9 mouse cellular contexts compared by ENCODE assay signal in genomic region chr8:69584611-69585202, GRCm38 (mm10). TPM values are rescaled to one million over a fixed set of nuclear protein-coding genes. Genes with fewer than 3 reads are reported as not detected.
DNase-seq lines count a peak whose midpoint lies in the region; ATAC-seq and TF ChIP-seq lines count a peak whose summit lies in the region.
"Had no signal": no experiment of that assay in that cellular context is flagged by ENCODE, and none has a peak within 500 bp of the region (broad histone marks: within the 10 kb centered on the region; RNA-seq: fewer than 3 reads in every experiment).

No protein-coding gene starts in this region.

- H3K27me3 ChIP-seq in midbrain, embryonic 16.5 days (ENCODE audit: control insufficient read depth, insufficient read depth, low read depth, low read length): no peaks in the 10 kb centered on the region
- H3K27me3 ChIP-seq: Patski had no signal

- H3K4me2 ChIP-seq in midbrain, embryonic 16.5 days (ENCODE audit: low read length): peak overlapping the region; percentile 73

- no peaks in the 10 kb centered on the region for H3K9me3 ChIP-seq in midbrain, embryonic 16.5 days (replicated peaks; ENCODE audit: control insufficient read depth, low read length, poor library complexity, severe bottlenecking)

- 0 out of 2 replicates have a peak overlapping the region, but pooled peaks have one; percentile 19 for H3K27ac ChIP-seq in cortical plate, adult 2 months (ENCODE audit: insufficient read depth, low read length)
- H3K27ac ChIP-seq in midbrain, embryonic 16.5 days (ENCODE audit: low read length): peak overlapping the region; percentile 59

- under 1% methylated on average over 54 of the region's 54 CpGs for WGBS in midbrain, embryonic 16.5 days

- peak overlapping the region; percentile 51 for H3K4me3 ChIP-seq in cortical plate, adult 2 months (ENCODE audit: insufficient read depth, low read length)
- peak overlapping the region; percentile 50 for H3K4me3 ChIP-seq in midbrain, embryonic 16.5 days (ENCODE audit: low read depth, low read length)

- no peak for TF ChIP-seq CTCF in cortical plate, adult 2 months (IDR thresholded peaks at IDR 0.05; ENCODE audit: extremely low read depth, insufficient read depth, low read length)

- H3K4me1 ChIP-seq in cortical plate, adult 2 months (ENCODE audit: control insufficient read depth, insufficient read depth, low read length): no peaks in the 10 kb centered on the region
- H3K4me1 ChIP-seq in midbrain, embryonic 16.5 days (ENCODE audit: control insufficient read depth, insufficient read depth, low read length): no peaks in the 10 kb centered on the region

- no peaks in the 10 kb centered on the region for H3K36me3 ChIP-seq in midbrain, embryonic 16.5 days (ENCODE audit: control insufficient read depth, insufficient read depth, low read length)

- peak; percentile 52 for ATAC-seq in granulocyte monocyte progenitor cell, adult 5-6 weeks (replicated peaks; ENCODE audit: poor library complexity, severe bottlenecking)
- ATAC-seq in midbrain, embryonic 16.5 days: peak; percentile 90
- ATAC-seq: Patski had no signal

- DNase-seq in spleen, postnatal 4 days (ENCODE audit: low spot score in 2 of 2): peak; percentile 19 to 72
- no peak for DNase-seq in spleen, adult 12 weeks (ENCODE audit: low spot score)
- peak; percentile 6 to 29 for DNase-seq in kidney, adult 8-10 months
- DNase-seq in liver: peak; percentile 12
- peak; percentile 32 for DNase-seq in testis, postnatal 14 days (ENCODE audit: low spot score)

- H3K9ac ChIP-seq in midbrain, embryonic 16.5 days (ENCODE audit: low read depth, low read length): peak overlapping the region; percentile 83

- TF ChIP-seq POLR2A in cortical plate, adult 2 months (IDR thresholded peaks at IDR 0.05; ENCODE audit: extremely low read depth, insufficient read depth, low read length): no peak

RNA-seq across cellular contexts. Expression of gene Zfp868, which starts 40.6 kb away (rescaled TPM):
- 13.1 and 13.9 TPM in 2 replicates for polyA plus RNA-seq in cortical plate, adult 2 months (2012; rRNA removed)
- 16.5 and 19.5 TPM in 2 replicates for total RNA-seq in granulocyte monocyte progenitor cell, adult 5-6 weeks (2014; fragmentation: Nextera tagmentation)
- 9.4 and 17.1 TPM in 2 replicates for total RNA-seq in granulocyte monocyte progenitor cell, adult 5-6 weeks (2017)
- polyA plus RNA-seq in midbrain, embryonic 16.5 days (2015; fragmentation: Nextera tagmentation; extraction: Ambion mirVana): 37.9 and 42.0 TPM in 2 replicates
